Mouse (Mus musculus): ENCODE measurements around the gene Gm20388. TPM values are rescaled to one million over a fixed set of nuclear protein-coding genes. Genes with fewer than 3 reads are reported as not detected.
A peak's percentile ranks its signal among the peaks of the same experiment; 100 is the strongest.

Gene Gm20388
- polyA plus RNA-seq, 1 experiment from 2014 or later, result not detected

DNA sequence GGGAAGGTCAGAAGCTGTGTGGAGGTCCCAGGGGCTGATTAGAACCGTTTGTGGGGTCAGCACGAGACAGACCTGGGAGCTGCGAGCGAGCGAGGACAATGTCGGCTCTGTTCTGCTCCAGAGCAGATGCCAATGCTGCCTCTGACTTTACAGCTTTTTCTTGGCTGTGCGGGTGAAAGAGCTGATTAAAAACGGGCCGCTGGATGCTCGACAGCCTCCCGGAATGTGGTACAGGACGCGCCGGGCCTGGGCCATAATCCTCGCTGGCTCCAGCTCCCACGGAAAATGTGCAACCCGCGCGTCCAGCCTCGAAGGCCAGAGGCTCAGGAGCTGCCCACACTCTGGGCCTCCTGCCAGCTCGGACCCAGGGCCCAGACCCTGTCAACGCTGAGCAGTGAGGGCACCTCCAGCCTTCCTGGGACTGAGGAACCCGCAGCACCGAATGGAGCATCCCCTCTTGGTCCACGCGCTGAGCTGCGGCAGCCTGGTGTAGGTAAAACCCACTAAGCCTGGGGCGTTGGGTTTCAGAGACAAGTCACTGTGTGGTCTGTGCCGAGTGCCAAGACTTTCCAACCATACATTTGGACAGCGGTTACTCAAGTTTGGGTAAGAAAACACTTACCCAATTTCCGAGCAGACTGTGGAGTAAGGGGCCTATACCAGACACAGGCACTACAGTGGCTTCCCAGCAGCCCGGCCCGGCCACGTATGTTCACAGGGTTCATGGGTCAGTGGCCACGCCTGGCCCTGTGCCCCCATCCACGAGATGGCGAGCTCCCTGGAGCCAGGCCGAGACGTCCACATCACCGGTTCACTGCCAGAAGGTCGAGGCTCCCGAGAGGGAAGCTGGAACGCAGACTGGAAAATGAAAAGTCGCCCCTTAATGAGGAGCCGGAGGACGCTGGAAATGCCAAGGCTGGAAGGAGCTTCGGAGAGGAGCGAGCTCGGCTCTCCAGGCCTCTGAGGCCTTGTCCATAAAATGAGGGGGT is 1557.7 kb downstream of the Gm20388 start:
- Histone ChIP-seq H3K9ac (no peak overlapping the region), H3K36me3 (no peaks in the 10 kb centered on the region), H3K27me3 (no peaks in the 10 kb centered on the region), H3K9me3 (replicated peaks) (no peaks in the 10 kb centered on the region), H3K27ac (peak overlapping the region; percentile 34; the same call in 1 of the 2 replicates), H3K4me3 (no peak overlapping the region), H3K4me2 (no peak overlapping the region), H3K4me1 (replicated peaks) (peaks cover 5% of the 10 kb centered on the region; the same call in 1 of the 2 replicates)
- 0 out of 2 replicates have a peak, but pooled peaks have one; percentile 18 for ATAC-seq (replicated peaks; ENCODE audit: insufficient number of reproducible peaks, insufficient read depth, low FRiP score, low read depth)
- WGBS, result 69% methylated on average over 49 of the region's 49 CpGs

DNA sequence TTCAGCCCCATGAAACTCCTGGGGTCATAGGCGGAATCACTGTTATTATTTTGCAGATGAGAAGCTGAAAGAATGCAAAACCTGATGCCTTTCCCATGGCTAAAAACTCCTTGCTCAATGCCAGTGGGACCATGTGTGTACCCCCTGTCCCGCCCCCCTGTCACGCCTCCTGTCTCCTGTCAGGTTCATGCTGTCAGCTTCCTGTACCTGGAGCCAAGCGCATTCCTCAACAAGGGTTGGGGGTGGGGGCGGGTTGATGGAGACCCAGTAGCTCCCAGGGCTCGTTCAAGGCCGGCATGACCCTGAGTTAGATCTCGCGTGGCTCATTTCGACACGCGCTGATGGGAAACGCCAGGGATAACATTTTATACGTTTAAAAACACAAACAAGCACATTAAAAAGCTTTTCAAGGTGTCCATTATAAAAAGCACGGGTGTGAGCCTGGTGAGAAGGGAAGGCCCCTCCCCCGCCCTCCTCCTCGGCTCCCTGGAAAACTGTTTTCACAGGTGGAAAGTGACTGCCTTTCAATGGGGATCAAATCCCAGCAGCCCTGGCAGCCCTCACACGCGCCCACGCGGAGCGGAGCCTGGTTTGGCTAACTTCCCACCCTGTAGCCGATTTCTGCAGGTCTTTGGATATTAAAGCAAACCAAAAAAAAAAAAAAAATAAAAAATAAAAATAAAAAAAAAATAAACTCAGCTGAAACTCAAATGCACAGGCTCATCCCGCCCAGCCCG is 1563.7 kb downstream of the Gm20388 start:
- Histone ChIP-seq H3K27me3 (peaks cover 4% of the 10 kb centered on the region; the same call in 1 of the 2 replicates), H3K27ac (no peak overlapping the region), H3K4me2 (peak overlapping the region; percentile 60), H3K36me3 (no peaks in the 10 kb centered on the region), H3K4me1 (replicated peaks) (peaks cover 15% of the 10 kb centered on the region), H3K9me3 (replicated peaks) (no peaks in the 10 kb centered on the region), H3K9ac (no peak overlapping the region), H3K4me3 (peak overlapping the region; percentile 20)
- 12% methylated on average over 25 of the region's 25 CpGs for WGBS
- no peak for ATAC-seq (replicated peaks; ENCODE audit: insufficient number of reproducible peaks, insufficient read depth, low FRiP score, low read depth)

DNA sequence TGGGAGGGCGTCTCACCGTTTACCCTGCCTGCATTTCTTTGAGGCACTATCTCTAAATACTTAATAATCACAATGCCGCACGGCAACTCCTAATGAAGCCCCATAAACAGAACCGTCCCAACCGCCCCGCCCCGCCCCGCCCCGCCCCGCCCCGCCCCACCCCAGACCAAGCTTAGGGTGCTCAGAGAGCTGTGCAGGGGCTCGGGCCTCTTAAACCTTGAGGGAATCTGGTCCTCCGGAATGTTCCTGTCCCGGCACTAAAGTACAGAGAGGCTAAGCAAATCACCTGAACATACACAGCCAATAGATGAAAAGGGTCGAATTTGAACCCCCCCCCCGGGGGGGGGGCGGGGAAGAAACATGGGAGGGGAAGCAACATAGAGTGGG is 1564.2 kb downstream of the Gm20388 start:
- H3K27me3 ChIP-seq, result peaks cover 4% of the 10 kb centered on the region; the same call in 1 of the 2 replicates
- no peaks in the 10 kb centered on the region for H3K9me3 ChIP-seq (replicated peaks)
- peak overlapping the region; percentile 60 for H3K4me2 ChIP-seq
- H3K27ac ChIP-seq, result no peak overlapping the region
- H3K9ac ChIP-seq, result no peak overlapping the region
- H3K36me3 ChIP-seq, result no peaks in the 10 kb centered on the region
- H3K4me3 ChIP-seq, result peak overlapping the region; percentile 20
- 3% methylated on average over 17 of the region's 18 CpGs for WGBS
- ATAC-seq (replicated peaks; ENCODE audit: insufficient number of reproducible peaks, insufficient read depth, low FRiP score, low read depth), result no peak
- peaks cover 15% of the 10 kb centered on the region for H3K4me1 ChIP-seq (replicated peaks)

DNA sequence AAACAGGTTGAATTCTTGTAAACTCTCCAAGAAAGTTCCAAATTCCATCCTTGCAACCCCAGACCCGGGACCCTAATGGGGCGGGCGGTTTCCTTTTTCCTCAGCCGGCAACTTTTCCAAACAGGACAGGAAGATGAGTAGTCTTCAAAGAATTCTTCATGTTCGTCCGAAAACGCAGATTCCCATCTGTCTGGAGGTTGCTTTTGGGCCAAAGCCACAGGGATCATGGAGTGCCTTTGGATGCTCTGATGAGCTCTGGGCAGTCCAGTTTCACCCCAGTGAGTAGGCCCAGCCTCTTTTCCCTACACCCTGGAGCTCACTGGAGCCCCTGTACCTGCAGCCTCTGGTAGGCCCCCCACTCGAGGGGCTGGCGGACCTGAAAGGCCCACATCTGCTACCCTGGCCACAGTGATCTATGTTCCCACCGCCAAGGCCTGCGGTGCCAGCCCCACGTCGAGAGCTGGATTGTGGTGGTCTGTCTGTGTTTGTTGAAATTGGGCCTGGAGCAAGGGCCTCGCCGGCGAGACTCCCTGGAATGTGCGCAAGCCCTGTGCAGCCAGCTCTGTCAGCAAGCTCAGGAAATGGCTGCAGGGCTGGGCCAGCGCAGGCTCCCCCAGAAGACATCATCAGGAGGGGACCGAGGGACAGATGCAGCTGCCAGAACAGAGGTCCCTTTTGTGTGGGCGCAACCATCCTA is 1567.4 kb downstream of the Gm20388 start:
- peak overlapping the region; percentile 66 for H3K27ac ChIP-seq

DNA sequence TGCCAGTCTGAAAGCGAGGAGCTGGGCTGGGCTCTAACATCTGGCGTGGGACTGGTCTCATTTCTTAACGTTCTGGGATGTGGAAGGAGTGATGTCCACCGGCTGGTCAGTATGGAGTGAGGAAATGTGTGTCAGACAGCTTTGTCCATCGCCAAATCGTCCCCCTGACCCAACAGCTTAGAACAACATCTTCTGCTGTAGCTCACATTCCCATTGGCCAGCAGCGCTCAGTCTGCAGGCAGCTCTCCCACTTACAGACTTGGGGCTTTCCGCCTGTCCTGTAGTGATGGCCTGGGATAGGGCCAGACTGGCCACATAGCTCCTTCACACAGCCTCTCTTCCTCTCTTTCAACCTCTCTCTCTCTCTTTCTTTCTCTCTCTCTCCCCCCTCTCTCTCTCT is 1568.5 kb downstream of the Gm20388 start:
- peaks cover 4% of the 10 kb centered on the region; the same call in 1 of the 2 replicates for H3K27me3 ChIP-seq
- H3K36me3 ChIP-seq, result no peaks in the 10 kb centered on the region
- no peak overlapping the region for H3K4me2 ChIP-seq
- H3K9me3 ChIP-seq (replicated peaks), result no peaks in the 10 kb centered on the region
- WGBS, result 68% methylated on average over 8 of the region's 8 CpGs
- H3K9ac ChIP-seq, result no peak overlapping the region
- no peak for ATAC-seq (replicated peaks; ENCODE audit: insufficient number of reproducible peaks, insufficient read depth, low FRiP score, low read depth)
- no peak overlapping the region for H3K27ac ChIP-seq
- H3K4me3 ChIP-seq, result no peak overlapping the region
- peaks cover 13% of the 10 kb centered on the region for H3K4me1 ChIP-seq (replicated peaks)

More for the DNA sequence above, 1567.4 kb downstream of the Gm20388 start:
- peaks cover 4% of the 10 kb centered on the region; the same call in 1 of the 2 replicates for H3K27me3 ChIP-seq
- ATAC-seq (replicated peaks; ENCODE audit: insufficient number of reproducible peaks, insufficient read depth, low FRiP score, low read depth), result no peak
- 53% methylated on average over 20 of the region's 20 CpGs for WGBS
- H3K9ac ChIP-seq, result no peak overlapping the region
- H3K4me1 ChIP-seq (replicated peaks), result peaks cover 15% of the 10 kb centered on the region
- H3K4me2 ChIP-seq, result no peak overlapping the region
- H3K9me3 ChIP-seq (replicated peaks), result no peaks in the 10 kb centered on the region
- H3K36me3 ChIP-seq, result no peaks in the 10 kb centered on the region
- no peak overlapping the region for H3K4me3 ChIP-seq

DNA sequence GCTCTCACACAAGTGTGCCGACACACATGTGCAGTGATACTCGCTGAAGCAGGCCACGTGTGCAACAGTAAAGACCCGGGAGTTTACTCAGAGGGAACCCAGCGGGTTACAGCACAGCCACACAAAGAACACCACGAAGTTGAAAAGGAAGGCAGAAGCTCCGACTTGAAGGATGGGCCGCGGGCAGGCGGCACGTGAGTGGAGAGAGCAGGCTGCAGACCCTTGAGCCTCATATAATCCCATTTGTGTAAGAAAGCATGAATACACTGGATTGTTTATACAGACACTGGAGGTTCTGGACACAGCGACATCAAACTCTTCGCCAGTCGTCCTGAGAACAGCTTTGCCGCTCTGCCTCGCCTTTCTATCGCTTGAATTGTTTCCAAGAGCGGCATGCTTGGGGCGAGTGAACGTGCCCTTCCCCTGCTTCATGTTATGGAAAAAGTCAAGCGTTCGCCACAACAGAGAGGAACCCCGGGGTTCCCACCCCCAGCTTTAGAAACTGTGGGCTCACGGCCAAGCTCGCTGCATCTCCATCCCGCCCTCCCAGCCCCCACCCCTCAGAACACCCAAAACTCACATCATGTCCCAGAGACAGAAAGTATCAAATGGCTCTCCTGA is 1569.9 kb downstream of the Gm20388 start:
- H3K9ac ChIP-seq, result no peak overlapping the region
- ATAC-seq (replicated peaks; ENCODE audit: insufficient number of reproducible peaks, insufficient read depth, low FRiP score, low read depth), result no peak
- H3K4me1 ChIP-seq (replicated peaks), result peaks cover 9% of the 10 kb centered on the region
- H3K4me3 ChIP-seq, result no peak overlapping the region
- no peaks in the 10 kb centered on the region for H3K36me3 ChIP-seq
- H3K4me2 ChIP-seq, result no peak overlapping the region
- H3K27me3 ChIP-seq, result peaks cover 4% of the 10 kb centered on the region; the same call in 1 of the 2 replicates
- no peak overlapping the region for H3K27ac ChIP-seq
- no peaks in the 10 kb centered on the region for H3K9me3 ChIP-seq (replicated peaks)
- 70% methylated on average over 26 of the region's 26 CpGs for WGBS

DNA sequence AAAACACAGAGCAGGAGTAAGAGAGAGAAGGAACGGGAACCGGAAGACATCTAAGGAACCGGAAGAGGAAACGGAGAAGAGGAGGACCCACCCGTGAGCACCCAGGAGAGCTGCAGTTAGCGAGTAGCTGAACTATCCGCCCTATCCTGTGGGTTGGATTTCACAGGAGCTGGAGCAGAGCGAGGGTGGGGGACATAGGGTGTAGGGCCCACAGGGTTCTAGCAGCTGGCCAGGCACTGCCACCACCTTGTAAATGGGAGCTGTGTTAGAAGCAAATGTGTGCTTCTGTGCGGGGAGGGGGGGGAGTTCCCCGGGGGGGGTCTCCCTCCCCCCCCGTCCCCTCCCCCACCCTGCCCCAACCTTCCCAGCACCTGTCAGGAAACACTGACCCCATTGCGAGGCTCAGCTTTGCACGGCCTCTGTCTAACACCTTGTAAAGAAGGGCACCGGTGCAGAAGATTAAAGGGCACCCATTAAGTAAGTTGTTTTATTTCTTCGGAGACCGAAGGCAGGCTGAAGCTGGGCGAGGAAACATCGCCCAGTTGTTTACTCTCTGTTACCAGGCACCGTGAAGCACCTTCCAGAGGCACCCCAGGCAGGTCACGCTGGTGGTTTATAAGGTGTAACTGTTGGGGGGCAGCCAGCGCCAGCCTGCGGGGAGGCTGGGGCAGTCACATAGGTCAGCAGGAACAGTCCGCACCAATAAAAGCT is 1573.6 kb downstream of the Gm20388 start:
- Histone ChIP-seq H3K27me3 (no peaks in the 10 kb centered on the region), H3K27ac (no peak overlapping the region), H3K4me3 (no peak overlapping the region), H3K4me1 (replicated peaks) (no peaks in the 10 kb centered on the region), H3K9me3 (replicated peaks) (no peaks in the 10 kb centered on the region), H3K36me3 (no peaks in the 10 kb centered on the region), H3K4me2 (no peak overlapping the region), H3K9ac (no peak overlapping the region)
- 59% methylated on average over 23 of the region's 23 CpGs for WGBS
- ATAC-seq (replicated peaks; ENCODE audit: insufficient number of reproducible peaks, insufficient read depth, low FRiP score, low read depth), result no peak

DNA sequence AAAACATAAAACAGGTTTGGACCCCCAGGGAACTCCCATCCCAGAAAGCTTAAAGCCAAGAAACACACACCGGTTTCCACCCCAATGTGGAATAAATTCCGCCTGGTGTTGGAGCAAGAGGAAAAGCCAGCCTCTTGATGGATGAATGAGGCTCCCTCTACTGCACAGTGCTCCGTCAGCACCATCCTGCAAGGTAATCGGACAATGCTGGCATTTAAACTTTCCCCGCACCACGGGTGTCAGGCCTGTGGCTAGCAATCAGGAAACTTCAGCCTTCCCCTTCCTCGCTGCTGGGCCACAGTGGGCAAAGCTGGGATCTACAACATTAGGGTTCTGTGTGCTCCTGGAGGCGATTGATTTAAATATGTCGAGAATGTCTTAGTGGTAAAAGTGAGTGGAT is 1581.0 kb downstream of the Gm20388 start:
- WGBS, result 46% methylated on average over 9 of the region's 9 CpGs
- no peaks in the 10 kb centered on the region for H3K4me1 ChIP-seq (replicated peaks)
- H3K9ac ChIP-seq, result no peak overlapping the region
- H3K9me3 ChIP-seq (replicated peaks), result no peaks in the 10 kb centered on the region
- peaks cover 7% of the 10 kb centered on the region; the same call in 1 of the 2 replicates for H3K27me3 ChIP-seq
- no peaks in the 10 kb centered on the region for H3K36me3 ChIP-seq
- no peak overlapping the region for H3K4me3 ChIP-seq
- H3K27ac ChIP-seq, result no peak overlapping the region
- ATAC-seq (replicated peaks; ENCODE audit: insufficient number of reproducible peaks, insufficient read depth, low FRiP score, low read depth), result no peak
- H3K4me2 ChIP-seq, result no peak overlapping the region

DNA sequence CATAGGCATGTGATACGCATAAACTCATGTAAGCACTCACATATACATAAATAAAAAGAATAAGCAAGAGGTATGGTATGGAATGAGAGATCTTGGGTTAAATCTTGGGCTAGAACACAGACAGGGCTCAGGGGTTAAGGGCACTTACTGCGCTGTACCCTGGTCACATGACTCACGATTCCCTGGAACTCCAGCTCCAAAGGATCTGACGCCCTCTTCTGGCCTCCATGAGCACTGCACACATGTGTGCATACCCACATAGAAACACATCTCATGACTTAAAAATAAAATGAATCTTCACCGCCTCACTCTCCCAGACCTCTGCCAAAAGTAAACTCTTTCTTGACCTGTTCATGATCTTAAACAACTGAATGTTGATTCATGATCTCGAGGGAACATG is 1587.0 kb downstream of the Gm20388 start:
- no peaks in the 10 kb centered on the region for H3K9me3 ChIP-seq (replicated peaks)
- no peaks in the 10 kb centered on the region for H3K36me3 ChIP-seq
- H3K27me3 ChIP-seq, result peaks cover 15% of the 10 kb centered on the region; the same call in 1 of the 2 replicates
- no peak overlapping the region for H3K4me2 ChIP-seq
- H3K4me1 ChIP-seq (replicated peaks), result no peaks in the 10 kb centered on the region
- no peak overlapping the region for H3K9ac ChIP-seq
- no peak overlapping the region for H3K4me3 ChIP-seq
- H3K27ac ChIP-seq, result no peak overlapping the region
- WGBS, result 82% methylated on average over 6 of the region's 6 CpGs
- ATAC-seq (replicated peaks; ENCODE audit: insufficient number of reproducible peaks, insufficient read depth, low FRiP score, low read depth), result no peak

DNA sequence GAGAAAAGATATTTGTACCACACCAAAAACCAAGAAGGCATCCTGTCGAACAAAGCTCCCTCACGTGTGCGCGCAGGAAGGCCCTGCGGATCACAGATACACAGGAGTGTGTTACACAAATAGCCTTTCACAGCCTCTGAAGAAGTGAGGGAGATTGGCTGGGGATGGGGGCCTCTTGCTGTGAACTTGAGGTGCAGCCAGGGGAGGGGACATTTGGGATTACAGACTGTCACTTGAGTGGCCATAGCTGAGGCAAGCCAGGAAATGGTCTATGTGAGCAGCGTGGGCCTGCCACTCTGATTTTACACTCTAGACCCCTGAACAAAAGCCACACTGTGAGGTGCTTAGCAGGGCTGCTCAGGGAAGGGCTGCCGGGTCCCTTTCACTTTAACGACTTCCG is 1601.1 kb downstream of the Gm20388 start:
- Histone ChIP-seq H3K4me2 (no peak overlapping the region), H3K9ac (no peak overlapping the region), H3K36me3 (no peaks in the 10 kb centered on the region), H3K4me1 (replicated peaks) (no peaks in the 10 kb centered on the region), H3K27ac (no peak overlapping the region), H3K4me3 (no peak overlapping the region), H3K9me3 (replicated peaks) (no peaks in the 10 kb centered on the region), H3K27me3 (peaks cover 46% of the 10 kb centered on the region)
- 59% methylated on average over 9 of the region's 9 CpGs for WGBS
- ATAC-seq (replicated peaks; ENCODE audit: insufficient number of reproducible peaks, insufficient read depth, low FRiP score, low read depth), result no peak
